Mouse (Mus musculus) midbrain, embryonic 15.5 days (tissue): ENCODE measurements at regions not wholly inside any gene's neighbourhood (a gene's known extent, or its start where the extent isn't known, plus 50 kb on each side); places are given as distances from the start of the nearest gene placed in this dataset.
"Not testable (repeated sequence)": the region's sequence is repeated elsewhere in the genome, so short reads cannot be mapped to it uniquely, and the experiment has no call there.

ENCODE experiments used
- ATAC-seq: fragments of 200-750 bp; cut with Nextera tagmentation; replicated peaks from 2 replicates; pipeline ENCODE4 v1.8.0; 2017; ENCODE audit warnings: moderate TSS enrichment
- H3K27ac ChIP-seq: fragments of 300-500 bp; sonication (generic); 2 replicates; pipeline ENCODE4 v1.5.1; 2015; ENCODE audit warnings: mild to moderate bottlenecking, inconsistent platforms
- H3K27me3 ChIP-seq: fragments of 300-500 bp; sonication (generic); replicated peaks from 2 replicates; pipeline ENCODE4 v1.6.1; 2015; ENCODE audit warnings: inconsistent platforms
- H3K36me3 ChIP-seq: fragments of 300-500 bp; sonication (generic); replicated peaks from 2 replicates; pipeline ENCODE4 v1.6.1; 2015; ENCODE audit warnings: inconsistent platforms
- H3K4me1 ChIP-seq: fragments of 300-500 bp; sonication (generic); 2 replicates; pipeline ENCODE4 v1.6.1; 2015; ENCODE audit warnings: inconsistent platforms
- H3K4me2 ChIP-seq: fragments of 300-500 bp; sonication (generic); 2 replicates; pipeline ENCODE4 v1.6.1; 2015; ENCODE audit warnings: inconsistent platforms, mild to moderate bottlenecking, moderate library complexity
- H3K4me3 ChIP-seq: fragments of 300-500 bp; sonication (generic); 2 replicates; pipeline ENCODE4 v1.5.1; 2015; ENCODE audit warnings: mild to moderate bottlenecking, inconsistent platforms
- H3K9ac ChIP-seq: fragments of 300-500 bp; sonication (generic); 2 replicates; pipeline ENCODE4 v1.6.1; 2015; ENCODE audit warnings: mild to moderate bottlenecking, inconsistent platforms
- H3K9me3 ChIP-seq: fragments of 300-500 bp; sonication (generic); 2 replicates; pipeline ENCODE4 v1.6.1; 2016; ENCODE audit warnings: inconsistent platforms
- whole genome bisulfite sequencing: fragments of 180-500 bp; shearing (Covaris S2); methylation state at CpG from one replicate; pipeline ENCODE4 v1.1.7; 2015; ENCODE audit warnings: mixed read lengths; 5-methylcytosine and 5-hydroxymethylcytosine counted together

DNA sequence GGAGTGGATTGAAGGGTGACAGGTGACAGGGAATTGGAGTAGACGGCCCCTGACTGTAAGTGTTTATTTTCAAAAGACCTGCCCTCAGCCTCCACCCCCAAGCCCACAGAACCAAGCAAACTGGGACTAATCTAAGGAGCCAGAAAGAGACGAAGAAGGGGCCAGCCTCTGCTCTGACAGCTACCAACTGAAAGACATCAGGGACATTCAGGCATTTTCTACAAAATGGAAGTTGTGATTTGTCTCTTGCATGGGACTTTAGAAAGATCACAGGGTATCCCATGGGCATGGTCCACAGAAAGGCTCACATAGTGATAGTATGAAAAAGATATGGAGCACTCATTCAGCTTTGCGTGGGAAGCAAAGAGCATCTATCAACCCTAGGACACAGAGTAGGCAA, 163.8 kb upstream of the Rapgef5 start:
- Histone ChIP-seq H3K9me3 (no peaks in the 10 kb centered on the region), H3K9ac (no peak overlapping the region), H3K4me3 (no peak overlapping the region), H3K36me3 (no peaks in the 10 kb centered on the region), H3K27me3 (no peaks in the 10 kb centered on the region), H3K27ac (no peak overlapping the region), H3K4me2 (no peak overlapping the region), H3K4me1 (0 out of 2 replicates have a peak, but pooled peaks cover 2% of the 10 kb centered on the region)
- WGBS = 39% methylated on average over 3 of the region's 3 CpGs
- ATAC-seq = no peak

DNA sequence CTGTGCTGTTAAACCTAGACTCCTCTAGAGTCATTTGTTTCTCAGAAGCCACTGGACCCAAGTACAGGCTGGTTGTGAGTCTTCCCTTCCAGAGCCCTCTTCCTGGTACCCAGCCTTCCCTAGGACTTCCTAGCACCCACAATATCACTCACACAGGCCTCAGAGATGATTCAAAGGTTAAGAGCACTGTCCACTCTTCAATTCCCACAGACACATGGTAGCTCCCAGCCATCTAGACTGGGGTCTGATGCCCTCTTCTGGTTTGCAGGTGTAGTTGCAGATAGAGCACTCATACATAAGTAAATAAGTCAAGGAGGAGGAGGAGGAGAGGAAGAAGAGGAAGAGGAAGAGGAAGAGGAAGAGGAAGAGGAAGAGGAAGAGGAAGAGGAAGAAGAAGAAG, 163.3 kb upstream of the Rapgef5 start:
- H3K27ac ChIP-seq = no peak overlapping the region
- no peaks in the 10 kb centered on the region for H3K9me3 ChIP-seq
- no peak overlapping the region for H3K4me3 ChIP-seq
- H3K9ac ChIP-seq = no peak overlapping the region
- no peaks in the 10 kb centered on the region for H3K27me3 ChIP-seq
- ATAC-seq = no peak
- H3K36me3 ChIP-seq = no peaks in the 10 kb centered on the region
- H3K4me1 ChIP-seq = no peaks in the 10 kb centered on the region
- H3K4me2 ChIP-seq = no peak overlapping the region

DNA sequence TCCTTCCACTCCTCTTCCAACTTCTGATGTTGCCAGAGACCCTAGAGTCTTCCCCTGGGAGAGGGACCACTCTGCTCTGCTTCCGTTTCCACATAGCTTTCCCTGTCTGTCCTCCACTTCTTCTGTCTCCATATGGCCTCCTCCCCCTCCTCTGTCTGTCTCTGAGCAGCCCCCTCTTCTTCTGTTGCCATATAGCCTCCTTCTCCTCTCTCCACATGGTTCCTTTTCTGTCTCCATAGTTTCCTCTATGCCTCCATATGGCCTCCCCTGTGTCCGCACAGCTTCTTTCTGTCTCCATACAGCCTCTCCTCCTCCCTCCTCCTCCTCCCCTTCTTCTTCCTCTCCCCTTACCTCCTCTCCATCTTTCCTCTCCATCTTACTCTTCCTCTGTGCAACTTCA, 158.5 kb upstream of the Rapgef5 start:
- Histone ChIP-seq H3K27ac (no peak overlapping the region), H3K9ac (no peak overlapping the region), H3K9me3 (no peaks in the 10 kb centered on the region), H3K4me3 (no peak overlapping the region), H3K36me3 (no peaks in the 10 kb centered on the region), H3K4me2 (no peak overlapping the region), H3K4me1 (peaks cover 19% of the 10 kb centered on the region), H3K27me3 (no peaks in the 10 kb centered on the region)
- WGBS = 86% methylated on average over 2 of the region's 2 CpGs
- no peak for ATAC-seq

DNA sequence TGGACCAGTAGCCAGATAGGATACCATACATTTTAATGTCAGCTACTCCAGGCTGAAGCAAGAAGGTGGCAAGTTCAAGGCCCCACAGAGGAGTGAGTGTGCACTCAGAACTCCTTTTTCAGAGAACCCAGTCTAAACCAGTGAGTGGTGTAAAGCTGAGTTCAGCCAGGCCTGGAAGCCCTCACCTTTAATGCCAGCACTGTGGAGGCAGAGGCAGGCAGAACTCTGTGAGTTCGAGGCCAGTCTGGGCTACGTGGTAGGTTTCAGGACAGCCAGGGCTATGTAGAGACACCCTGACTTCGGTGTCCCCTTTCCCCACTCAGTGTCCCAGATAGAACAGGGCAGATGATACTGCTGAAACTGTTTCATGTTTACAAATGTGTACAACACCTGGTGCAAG, 157.4 kb upstream of the Rapgef5 start:
- Histone ChIP-seq H3K36me3 (no peaks in the 10 kb centered on the region), H3K4me2 (no peak overlapping the region), H3K27ac (no peak overlapping the region), H3K4me1 (peaks cover 19% of the 10 kb centered on the region), H3K9ac (no peak overlapping the region), H3K27me3 (no peaks in the 10 kb centered on the region), H3K4me3 (no peak overlapping the region), H3K9me3 (no peaks in the 10 kb centered on the region)
- no peak for ATAC-seq
- WGBS = 91% methylated on average over 3 of the region's 3 CpGs

DNA sequence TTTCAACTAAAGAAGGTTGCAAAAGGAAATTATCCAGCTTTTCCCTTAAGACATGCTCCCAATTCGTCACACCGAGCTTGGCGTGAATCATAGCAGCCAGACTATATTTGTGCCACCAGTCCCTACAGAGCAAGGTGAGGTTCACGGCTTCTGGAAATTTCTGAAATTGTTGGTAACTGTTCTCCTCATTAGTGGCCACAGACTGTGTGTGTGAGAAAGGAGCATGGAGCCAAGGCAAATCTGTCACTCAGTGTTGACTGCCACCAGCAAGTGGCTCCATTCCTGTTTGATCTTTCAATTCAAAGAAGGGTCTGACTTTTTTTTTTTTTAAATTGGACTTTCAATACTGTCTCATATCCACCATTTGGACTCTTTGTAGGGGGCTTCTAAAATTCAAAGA, 156.1 kb upstream of the Rapgef5 start:
- no peak for ATAC-seq
- H3K27ac ChIP-seq = no peak overlapping the region
- no peak overlapping the region for H3K9ac ChIP-seq
- no peaks in the 10 kb centered on the region for H3K27me3 ChIP-seq
- WGBS = 64% methylated on average over 4 of the region's 4 CpGs
- H3K4me2 ChIP-seq = no peak overlapping the region
- H3K4me1 ChIP-seq = peaks cover 19% of the 10 kb centered on the region
- H3K4me3 ChIP-seq = no peak overlapping the region
- no peaks in the 10 kb centered on the region for H3K9me3 ChIP-seq
- H3K36me3 ChIP-seq = no peaks in the 10 kb centered on the region

DNA sequence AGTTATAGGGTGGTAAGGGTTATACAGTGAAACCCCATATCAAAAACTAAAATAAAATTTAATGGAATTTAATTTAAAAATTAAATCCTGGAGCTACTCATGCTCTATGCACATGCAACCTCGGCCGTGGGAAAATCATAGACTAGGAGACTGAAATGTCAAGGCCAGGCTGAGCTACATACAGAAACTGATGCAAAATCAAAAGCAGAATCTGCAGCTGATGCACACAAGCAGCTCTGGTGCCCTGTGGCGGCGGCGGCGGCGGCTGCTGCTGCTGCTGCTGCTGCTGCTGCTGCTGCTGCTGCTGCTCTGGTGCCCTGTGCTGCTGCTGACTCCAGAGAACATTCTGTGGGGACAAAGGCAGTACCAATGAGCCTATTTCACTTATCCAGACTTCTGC, 154.5 kb upstream of the Rapgef5 start:
- Histone ChIP-seq H3K4me3 (no peak overlapping the region), H3K9me3 (no peaks in the 10 kb centered on the region), H3K4me2 (no peak overlapping the region), H3K36me3 (no peaks in the 10 kb centered on the region), H3K9ac (no peak overlapping the region), H3K27me3 (no peaks in the 10 kb centered on the region), H3K27ac (0 out of 2 replicates have a peak overlapping the region, but pooled peaks have one; percentile 21), H3K4me1 (peaks cover 19% of the 10 kb centered on the region)
- no peak for ATAC-seq
- 61% methylated on average over 7 of the region's 7 CpGs for WGBS

DNA sequence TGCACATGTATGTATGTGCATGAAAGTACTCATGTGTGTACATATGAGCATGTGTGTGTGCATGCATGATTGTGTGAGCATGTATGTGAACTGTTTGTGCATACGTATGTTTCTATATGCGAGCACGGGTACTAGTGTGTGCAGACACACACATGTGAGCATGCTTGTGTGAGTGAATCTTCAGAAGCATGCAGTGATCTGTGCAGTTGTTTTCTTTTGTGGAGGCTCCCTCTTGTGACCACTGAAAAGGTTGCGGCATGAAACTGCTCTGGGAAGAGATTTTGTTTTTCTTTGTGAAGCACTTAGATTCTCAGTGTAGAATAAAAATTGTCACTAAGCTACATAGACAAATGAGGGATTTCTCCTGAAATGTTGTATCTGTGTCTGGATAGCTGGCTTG, 152.8 kb upstream of the Rapgef5 start:
- H3K9me3 ChIP-seq, H3K36me3 ChIP-seq, H3K9ac ChIP-seq, H3K27ac ChIP-seq, H3K4me3 ChIP-seq, H3K4me2 ChIP-seq, H3K27me3 ChIP-seq: not testable (repeated sequence)
- WGBS = 46% methylated on average over 4 of the region's 4 CpGs
- peak; percentile 71 for ATAC-seq
- H3K4me1 ChIP-seq = peaks cover 19% of the 10 kb centered on the region

DNA sequence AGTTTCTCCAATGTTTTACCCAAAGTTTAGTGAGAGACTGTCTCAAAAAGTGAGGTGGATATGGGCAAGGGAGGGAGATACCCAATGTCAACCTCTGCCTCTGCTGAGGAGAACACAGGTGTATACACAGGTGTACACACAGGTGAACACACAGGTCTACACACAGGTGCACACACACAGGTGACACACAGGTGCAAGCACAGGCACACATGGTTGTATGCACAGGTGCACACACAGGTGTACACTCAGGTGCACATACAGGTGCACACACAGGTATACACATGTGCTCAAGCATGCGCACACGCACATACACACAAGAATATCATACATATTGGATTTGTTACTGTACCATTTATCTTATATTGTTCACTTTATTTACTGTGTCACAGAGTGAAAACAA, 151.1 kb upstream of the Rapgef5 start:
- no peak overlapping the region for H3K4me3 ChIP-seq
- H3K9me3 ChIP-seq = no peaks in the 10 kb centered on the region
- H3K4me1 ChIP-seq = peaks cover 13% of the 10 kb centered on the region
- no peaks in the 10 kb centered on the region for H3K27me3 ChIP-seq
- no peak overlapping the region for H3K27ac ChIP-seq
- H3K36me3 ChIP-seq = no peaks in the 10 kb centered on the region
- H3K4me2 ChIP-seq = no peak overlapping the region
- 90% methylated on average over 2 of the region's 2 CpGs for WGBS
- no peak for ATAC-seq
- no peak overlapping the region for H3K9ac ChIP-seq

DNA sequence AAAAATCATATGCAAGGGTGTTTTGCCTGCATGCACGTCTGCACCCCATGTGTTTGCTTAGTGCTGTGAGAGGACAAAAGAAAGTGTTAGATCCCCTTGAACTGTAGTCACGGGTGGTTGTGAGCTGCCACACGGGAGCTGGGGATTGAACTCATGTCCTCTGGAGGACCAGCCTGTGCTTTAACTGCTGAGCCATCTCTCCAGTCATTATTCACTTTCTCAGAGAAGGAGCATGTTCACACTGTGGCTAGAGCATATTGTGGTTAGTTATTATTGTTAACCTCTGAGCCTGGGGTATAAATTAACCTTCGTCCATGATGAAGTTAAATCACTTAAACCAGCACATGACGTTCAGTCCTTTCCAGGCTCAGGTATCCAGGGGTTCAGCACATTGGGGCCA, 150.4 kb upstream of the Rapgef5 start:
- 49% methylated on average over 5 of the region's 5 CpGs for WGBS
- Histone ChIP-seq H3K27me3 (no peaks in the 10 kb centered on the region), H3K36me3 (no peaks in the 10 kb centered on the region), H3K9ac (no peak overlapping the region), H3K9me3 (no peaks in the 10 kb centered on the region), H3K4me1 (peaks cover 11% of the 10 kb centered on the region), H3K4me2 (no peak overlapping the region), H3K4me3 (no peak overlapping the region), H3K27ac (no peak overlapping the region)
- ATAC-seq = no peak

DNA sequence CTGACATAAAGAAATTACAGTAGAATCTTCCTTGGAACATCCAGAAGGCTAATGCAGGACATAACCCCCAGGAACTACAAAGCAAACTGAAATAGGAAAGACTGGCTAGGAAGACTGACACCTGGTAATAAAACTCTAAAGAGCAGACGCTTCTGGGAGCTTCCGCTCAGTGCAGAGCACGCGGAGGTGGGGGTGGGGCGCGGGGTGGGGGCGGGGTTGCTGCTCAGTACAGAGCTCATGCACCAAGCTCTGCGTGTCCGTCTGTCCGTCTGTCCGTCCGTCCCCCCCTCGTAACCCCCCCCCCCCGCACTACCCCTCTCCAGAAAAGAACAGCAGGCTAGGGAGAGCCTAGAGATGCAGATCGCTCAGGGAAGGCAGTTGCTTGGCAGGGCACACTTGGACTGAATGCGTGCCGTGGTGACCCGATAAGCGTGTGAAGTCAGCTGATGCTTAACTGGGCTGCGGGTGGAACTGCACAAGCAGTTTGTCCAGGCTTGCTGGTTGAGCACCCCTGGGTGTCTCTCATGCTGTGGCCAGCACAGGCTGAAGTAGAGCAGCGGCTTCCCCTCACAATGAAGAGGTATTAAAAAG, 137.9 kb upstream of the Rapgef5 start:
- no peak overlapping the region for H3K4me2 ChIP-seq
- no peaks in the 10 kb centered on the region for H3K9me3 ChIP-seq
- 82% methylated on average over 21 of the region's 21 CpGs for WGBS
- 0 out of 2 replicates have a peak, but pooled peaks have one; percentile 45 for ATAC-seq
- H3K9ac ChIP-seq = no peak overlapping the region
- H3K27ac ChIP-seq = no peak overlapping the region
- H3K4me3 ChIP-seq = no peak overlapping the region
- H3K27me3 ChIP-seq = no peaks in the 10 kb centered on the region
- no peaks in the 10 kb centered on the region for H3K36me3 ChIP-seq
- H3K4me1 ChIP-seq = no peaks in the 10 kb centered on the region

DNA sequence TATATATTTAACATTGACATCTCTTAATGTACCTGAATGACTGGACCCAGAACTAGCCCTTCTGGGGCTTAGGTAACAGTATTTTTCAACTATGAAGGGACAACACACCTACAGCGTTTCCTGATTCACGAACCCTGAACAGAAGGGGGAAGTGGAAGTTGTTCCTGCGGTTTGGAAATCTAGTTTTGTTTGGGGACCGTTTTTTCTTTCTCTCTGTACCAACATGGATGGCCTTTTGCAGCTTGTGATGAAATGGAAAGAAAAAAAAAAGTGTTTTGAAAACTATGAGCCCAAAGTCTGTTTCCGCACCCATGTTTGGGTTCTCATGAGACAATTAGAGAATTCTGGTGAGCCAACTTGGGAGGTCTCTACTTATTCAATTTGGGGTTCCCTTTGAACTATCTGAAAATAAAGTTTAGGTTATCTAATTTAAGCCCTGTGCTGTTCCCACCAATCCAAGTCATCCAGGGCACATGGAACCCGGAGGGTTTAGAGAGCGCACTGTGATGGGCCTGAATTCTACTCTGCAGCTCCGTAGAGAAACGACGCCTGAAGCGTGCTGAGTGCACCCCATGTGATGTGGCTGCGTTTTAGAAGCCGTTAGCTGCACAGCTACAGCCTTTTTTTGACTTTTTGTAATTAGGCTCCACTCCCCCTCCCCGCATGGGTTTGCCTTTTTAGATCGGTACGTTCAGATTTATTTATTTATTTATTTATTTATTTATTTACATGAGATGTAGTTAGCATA, 137.0 kb upstream of the Rapgef5 start:
- ATAC-seq = no peak
- H3K36me3 ChIP-seq = no peaks in the 10 kb centered on the region
- H3K4me1 ChIP-seq = no peaks in the 10 kb centered on the region
- 83% methylated on average over 16 of the region's 16 CpGs for whole genome bisulfite sequencing
- no peak overlapping the region for H3K9ac ChIP-seq
- no peaks in the 10 kb centered on the region for H3K9me3 ChIP-seq
- no peak overlapping the region for H3K27ac ChIP-seq
- H3K4me2 ChIP-seq = no peak overlapping the region
- no peaks in the 10 kb centered on the region for H3K27me3 ChIP-seq
- H3K4me3 ChIP-seq = no peak overlapping the region

DNA sequence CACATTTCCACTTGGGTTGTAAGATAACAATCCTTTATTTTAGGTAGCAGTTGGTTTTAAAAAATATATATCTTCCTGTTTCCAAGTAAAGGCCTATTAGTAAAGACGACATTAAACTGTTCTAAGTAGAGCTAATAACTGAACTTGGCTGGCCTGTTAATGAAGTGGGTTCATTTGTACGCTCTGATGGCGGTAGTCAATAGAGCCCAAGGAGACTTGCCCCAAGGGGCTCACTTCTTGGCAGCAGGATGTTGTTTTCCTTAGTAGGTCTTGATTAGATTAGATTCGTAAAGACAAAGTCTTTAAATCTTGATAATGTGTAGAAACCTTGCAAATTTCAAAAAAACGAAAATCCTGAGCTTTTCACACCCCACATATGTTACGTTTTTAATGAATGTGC, 135.4 kb upstream of the Rapgef5 start:
- Histone ChIP-seq H3K4me2 (no peak overlapping the region), H3K4me1 (no peaks in the 10 kb centered on the region), H3K4me3 (no peak overlapping the region), H3K36me3 (no peaks in the 10 kb centered on the region), H3K9me3 (no peaks in the 10 kb centered on the region), H3K27me3 (no peaks in the 10 kb centered on the region), H3K9ac (no peak overlapping the region), H3K27ac (no peak overlapping the region)
- no peak for ATAC-seq
- 69% methylated on average over 6 of the region's 6 CpGs for WGBS

DNA sequence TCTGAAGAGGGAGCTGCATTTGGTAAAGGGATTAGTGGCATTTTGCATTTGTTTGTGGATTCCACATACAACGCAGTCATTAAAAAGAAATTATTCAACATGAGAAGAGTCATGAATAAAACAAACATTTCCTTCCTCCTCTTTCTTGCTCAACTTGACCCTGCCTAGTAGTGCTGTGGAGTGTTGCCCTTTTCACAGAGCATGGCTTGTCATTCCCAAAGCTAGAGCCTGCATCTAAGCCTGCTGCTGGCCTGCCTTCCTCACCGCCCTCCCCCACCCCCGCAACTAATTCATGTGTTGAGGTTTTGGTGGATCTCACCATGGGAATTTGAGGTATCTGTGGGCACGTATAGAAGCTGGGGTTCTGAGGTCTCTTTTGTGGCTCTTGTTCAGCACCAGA, 133.6 kb upstream of the Rapgef5 start:
- not testable (repeated sequence) for H3K27ac ChIP-seq, H3K4me3 ChIP-seq, H3K4me1 ChIP-seq, H3K9me3 ChIP-seq, ATAC-seq, H3K4me2 ChIP-seq, H3K36me3 ChIP-seq, H3K9ac ChIP-seq, H3K27me3 ChIP-seq
- 20% methylated on average over 1 of the region's 4 CpGs for WGBS
